Mouse (Mus musculus) adrenal gland, postnatal 4 days (tissue): ENCODE data around the gene Fam89b. TPM values are rescaled to one million over a fixed set of nuclear protein-coding genes. Genes with fewer than 3 reads are reported as not detected.

Source experiments
- DNase-seq, 2 experiments: peaks; one replicate each; pipeline ENCODE4 v3.0.0; 2021 to 2022; ENCODE audit warnings: low spot score in 2 of 2, mixed read lengths in 2 of 2
- microRNA-seq: library from miRNA; unstranded; fragments of <30 nt; microRNA quantifications from one replicate; pipeline ENCODE4 v1.2.0, GENCODE M21; 2021
- total RNA-seq, 2 experiments: library from RNA; stranded (reverse); gene quantifications; 2 replicates each; pipeline ENCODE4 v1.2.3; 2021

Gene Fam89b
- total RNA-seq, 2 experiments from 2014 or later, result 63.5 to 67.5 TPM

GRCm38 (mm10) chr19:5686437-5686836 is 43.0 kb downstream of the Fam89b start:
- no peak for DNase-seq

GRCm38 (mm10) chr19:5685861-5686260 is 43.6 kb downstream of the Fam89b start:
- DNase-seq, result no peak

- no peak for DNase-seq
These were observed 44.0 kb downstream of the Fam89b start for GRCm38 (mm10) chr19:5685431-5685830.

GRCm38 (mm10) chr19:5684985-5685384 is 44.5 kb downstream of the Fam89b start:
- DNase-seq, result no peak

- DNase-seq, result no peak
These were observed 45.2 kb downstream of the Fam89b start for GRCm38 (mm10) chr19:5684236-5684635.

- no peak for DNase-seq
These were observed 49.0 kb downstream of the Fam89b start for GRCm38 (mm10) chr19:5680432-5680831.

Small RNAs within 50 kb of the gene (microRNA-seq; reads per million reads assigned to microRNA genes)
- not detected for gene Mir6987

Other genes starting within 250 kb of the Fam89b start
- gene Mus81, start 241.3 kb downstream of the Fam89b start, total RNA-seq, result 10 to 100 TPM; 24.9 to 29.8 TPM
- 100 to 1,000 TPM; 789 to 859 TPM for gene Cfl1, start 239.2 kb downstream of the Fam89b start, total RNA-seq
- gene 1700020D05Rik, start 225.9 kb downstream of the Fam89b start, total RNA-seq, result 1 to 10 TPM; 3.0 to 3.5 TPM
- 10 to 100 TPM; 15.1 to 16.0 TPM for gene Snx32, start 219.1 kb downstream of the Fam89b start, total RNA-seq
- gene Ovol1, start 169.0 kb downstream of the Fam89b start, total RNA-seq, result 1 to 10 TPM in 1 of 2 experiments, not detected in 1; 1.6 TPM
- 1 to 10 TPM; 6.0 to 8.9 TPM for gene Ap5b1, start 161.6 kb downstream of the Fam89b start, total RNA-seq
- 100 to 1,000 TPM; 109 to 110 TPM for gene Rnaseh2c, start 127.8 kb downstream of the Fam89b start, total RNA-seq
- 10 to 100 TPM; 69.0 to 83.1 TPM for gene Kat5, start 119.4 kb downstream of the Fam89b start, total RNA-seq
- gene Rela, start 92.2 kb downstream of the Fam89b start, total RNA-seq, result 10 to 100 TPM; 71.0 to 73.6 TPM
- 10 to 100 TPM; 85.0 to 90.1 TPM for gene Sipa1, start 65.9 kb downstream of the Fam89b start, total RNA-seq
- gene Map3k11, start 40.9 kb downstream of the Fam89b start, total RNA-seq, result 10 to 100 TPM; 56.9 to 57.4 TPM
- 100 to 1,000 TPM; 117 to 123 TPM for gene Pcnx3, start 40.7 kb downstream of the Fam89b start, total RNA-seq
- not detected for gene Kcnk7, start 25.3 kb downstream of the Fam89b start, total RNA-seq
- 10 to 100 TPM; 34.9 to 35.6 TPM for gene Ehbp1l1, start 3.3 kb downstream of the Fam89b start, total RNA-seq
- 100 to 1,000 TPM; 277 to 287 TPM for gene Ltbp3, start 11.3 kb upstream of the Fam89b start, total RNA-seq
- gene Scyl1, start 41.8 kb upstream of the Fam89b start, total RNA-seq, result 100 to 1,000 TPM; 105 to 110 TPM
- 10 to 100 TPM; 42.4 to 45.9 TPM for gene Frmd8, start 145.6 kb upstream of the Fam89b start, total RNA-seq
- 10 to 100 TPM; 25.9 to 26.3 TPM for gene Slc25a45, start 148.2 kb upstream of the Fam89b start, total RNA-seq
- 1 to 10 TPM; 3.1 TPM for gene Tigd3, start 164.5 kb upstream of the Fam89b start, total RNA-seq
- 100 to 1,000 TPM; 158 to 169 TPM for gene Dpf2, start 183.4 kb upstream of the Fam89b start, total RNA-seq
- 10 to 100 TPM; 11.4 TPM for gene Cdc42ep2, start 195.2 kb upstream of the Fam89b start, total RNA-seq
- 10 to 100 TPM; 35.0 to 37.9 TPM for gene Pola2, start 234.5 kb upstream of the Fam89b start, total RNA-seq